Mouse (Mus musculus) T-helper 1 cell (primary cell): ENCODE measurements around the gene Plcd1.

Source experiments
- in situ Hi-C: fragments of 300-600 bp; cut with MboI, MseI; formaldehyde crosslinking; loops from one replicate; pipeline ENCODE4 v1.15.1; 2025; ENCODE audit warnings: high pct_unique_total_duplicates

The Plcd1 gene

GRCm38 (mm10) chr9:119055336-119055735 is 38.0 kb downstream of the Plcd1 start:
- in situ Hi-C loops, result loop anchor here (10.0 kb wide), 1 partner anchor 991 kb away; no protein-coding TSS in a partner anchor

- in situ Hi-C loops, result loop anchor here (10.0 kb wide), 1 partner anchor 989 kb away; no protein-coding TSS in a partner anchor
Measured at GRCm38 (mm10) chr9:119053964-119054576, 39.2 kb downstream of the Plcd1 start.

DNA sequence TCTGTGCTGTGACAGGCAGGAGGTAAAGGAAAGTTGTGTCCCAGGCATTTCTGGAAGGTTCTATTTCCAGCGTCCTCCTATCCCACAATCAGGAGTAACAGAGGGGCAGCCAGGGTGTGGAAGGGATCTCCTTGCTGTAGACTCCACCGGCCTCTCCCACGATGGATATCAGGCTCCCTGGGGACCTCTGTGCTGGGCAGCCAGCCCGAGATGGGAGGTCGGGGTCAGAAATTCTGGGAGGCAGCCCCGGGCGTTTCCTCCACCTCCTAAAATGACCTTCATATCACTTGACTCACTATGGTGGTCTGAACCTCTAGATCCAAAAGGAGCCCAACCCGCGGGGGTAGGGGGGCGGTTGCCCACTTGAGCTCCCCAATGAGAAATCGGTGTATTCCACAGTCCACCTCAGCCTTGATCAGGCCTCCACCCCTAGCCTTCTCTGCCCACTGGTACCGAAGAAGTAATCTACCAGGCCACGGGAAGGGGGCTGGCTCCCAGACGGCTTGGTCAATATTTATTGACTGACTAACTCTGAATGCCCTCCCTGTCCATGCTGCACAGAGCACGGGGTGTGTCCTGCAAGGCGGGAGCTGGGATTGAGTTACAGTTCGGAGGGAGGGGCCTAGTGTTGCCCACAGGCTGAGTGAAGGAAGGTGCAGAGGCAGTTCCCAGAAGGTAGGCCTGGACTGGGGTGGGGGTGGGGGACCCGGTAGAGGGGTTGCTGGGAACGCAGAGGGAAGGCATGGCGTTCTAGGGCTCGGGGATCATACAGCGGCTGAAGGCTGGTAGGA is 41.0 kb downstream of the Plcd1 start, which contains the start of gene Vill:
Vill (plus strand) TSS at position 625 of the 791 bp plus-strand sequence.
- in situ Hi-C loops, result loop anchor here (10.0 kb wide), 1 partner anchor 988 kb away; no protein-coding TSS in a partner anchor

DNA sequence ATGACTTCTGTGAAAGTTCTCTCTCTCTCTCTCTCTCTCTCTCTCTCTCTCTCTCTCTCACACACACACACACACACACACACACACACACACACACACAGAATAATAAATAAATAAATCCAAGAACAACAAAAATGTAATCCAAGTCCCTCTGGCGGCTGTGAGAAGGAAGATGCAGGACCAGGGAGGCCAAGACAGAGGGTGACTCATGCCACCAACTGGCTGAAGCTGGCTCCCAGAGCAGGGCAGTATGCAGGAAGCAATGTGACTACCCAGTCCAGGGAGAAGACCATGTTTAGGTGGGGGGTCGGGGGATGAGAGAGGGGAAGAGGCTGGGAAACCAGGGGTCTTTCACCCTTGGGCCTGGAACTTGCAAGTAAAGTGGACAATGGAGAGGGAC is 42.1 kb downstream of the Plcd1 start:
- in situ Hi-C loops, result loop anchor here (10.0 kb wide), 1 partner anchor 986 kb away; no protein-coding TSS in a partner anchor

DNA sequence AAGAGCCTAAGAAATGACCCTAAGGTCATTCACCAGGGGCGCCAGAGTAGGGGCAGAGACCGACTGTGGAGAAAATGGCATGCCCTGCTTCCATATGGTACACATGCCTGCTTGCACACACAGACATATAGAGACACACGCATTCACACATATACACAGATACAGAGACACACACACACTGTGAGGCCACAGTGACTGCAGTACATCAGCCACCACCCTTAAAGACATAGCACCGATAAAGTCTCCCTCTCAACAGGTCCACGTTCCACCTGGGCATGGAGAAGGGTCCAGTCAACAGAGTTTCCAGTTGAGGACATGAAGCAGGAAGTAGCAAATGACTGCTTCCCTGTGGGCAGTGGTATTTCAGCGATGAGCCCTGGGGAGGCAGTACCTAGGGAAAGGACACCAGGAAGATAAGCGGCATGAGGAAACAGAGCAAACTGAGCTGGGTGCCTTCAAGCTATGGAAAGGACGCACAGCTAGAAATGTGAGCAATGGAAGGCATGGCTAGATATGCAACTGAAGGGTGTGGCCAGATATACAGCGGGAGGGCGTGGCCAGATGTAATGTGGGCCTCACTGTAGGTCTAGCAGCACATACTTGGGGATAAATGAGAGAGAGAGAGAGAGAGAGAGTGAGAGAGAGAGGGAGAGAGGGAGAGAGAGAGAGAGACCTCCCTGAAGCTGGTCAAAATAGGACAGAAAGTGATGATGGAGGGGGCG is 45.0 kb downstream of the Plcd1 start:
- in situ Hi-C loops, result no loop called here

DNA sequence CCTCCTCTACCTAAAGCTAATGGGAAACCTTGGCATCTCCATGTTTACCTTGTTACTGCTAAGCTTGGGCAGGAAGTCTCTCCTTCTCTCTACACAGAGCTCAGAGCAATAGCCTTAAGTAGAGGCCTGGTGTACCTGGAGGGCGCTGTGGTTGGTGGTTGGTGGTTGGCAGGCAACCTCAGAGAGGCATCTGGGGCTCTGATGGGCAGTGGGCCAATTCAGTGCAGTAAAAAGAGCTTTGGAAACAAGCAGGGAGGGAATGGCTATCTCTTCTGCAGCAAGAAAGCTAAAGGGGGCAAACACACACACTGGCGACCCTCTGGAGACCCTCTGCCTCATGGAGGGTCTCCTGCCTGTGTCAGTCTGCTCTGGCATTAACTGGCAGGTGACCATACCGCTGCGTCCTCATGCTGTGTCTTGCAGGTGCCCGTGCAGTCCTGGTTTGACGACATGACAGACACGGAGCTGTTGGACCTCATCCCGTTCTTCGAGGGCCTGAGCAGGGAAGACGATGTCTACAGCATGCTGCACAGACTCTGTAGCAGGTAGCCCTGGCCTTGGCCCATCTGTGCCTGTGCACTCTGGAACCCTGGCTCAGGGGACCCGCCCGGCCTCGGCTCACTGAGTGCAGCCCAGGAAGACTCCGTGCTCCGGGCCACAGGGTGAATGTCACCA is 53.1 kb downstream of the Plcd1 start:
- in situ Hi-C loops, result no loop called here

GRCm38 (mm10) chr9:119038574-119038973 is 54.7 kb downstream of the Plcd1 start:
- in situ Hi-C loops, result loop anchor here (10.0 kb wide), 1 partner anchor 124 kb away; no protein-coding TSS in a partner anchor

DNA sequence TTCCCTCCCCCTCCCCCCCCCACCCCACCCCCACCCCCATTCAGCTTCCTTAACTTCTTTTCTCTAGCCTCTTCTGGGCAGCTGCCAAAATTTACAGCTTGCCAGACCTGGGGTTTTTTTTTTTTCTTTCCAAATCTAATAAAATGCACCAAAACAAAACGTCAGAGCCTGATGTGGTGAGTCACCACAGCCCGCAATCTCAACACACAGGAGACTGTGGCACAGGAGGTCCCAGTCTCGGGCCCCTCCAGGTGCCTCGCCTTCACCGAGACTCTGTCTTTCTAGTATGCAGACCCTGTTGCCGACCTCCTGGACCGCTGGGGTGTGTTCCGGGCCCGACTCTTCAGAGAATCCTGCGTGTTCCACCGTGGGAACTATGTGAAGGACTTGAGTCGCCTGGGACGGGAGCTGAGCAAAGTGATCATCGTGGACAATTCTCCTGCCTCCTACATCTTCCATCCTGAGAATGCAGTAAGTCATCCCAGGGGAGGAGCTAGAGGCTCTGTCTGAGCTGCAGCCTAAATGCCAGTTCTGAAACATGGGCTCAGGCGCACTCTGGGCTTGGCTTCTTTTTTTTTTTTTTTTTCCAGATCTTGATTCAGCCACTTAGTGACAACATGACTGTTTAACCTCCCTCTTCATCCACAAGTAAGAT is 56.1 kb downstream of the Plcd1 start:
- in situ Hi-C loops, result loop anchor here (10.0 kb wide), 1 partner anchor 122 kb away; no protein-coding TSS in a partner anchor

GRCm38 (mm10) chr9:119035836-119036235 is 57.5 kb downstream of the Plcd1 start:
- in situ Hi-C loops, result loop anchor here (10.0 kb wide), 1 partner anchor 121 kb away; no protein-coding TSS in a partner anchor

GRCm38 (mm10) chr9:119034676-119035665 is 58.3 kb downstream of the Plcd1 start:
- in situ Hi-C loops, result loop anchor here (10.0 kb wide), 1 partner anchor 120 kb away; no protein-coding TSS in a partner anchor

DNA sequence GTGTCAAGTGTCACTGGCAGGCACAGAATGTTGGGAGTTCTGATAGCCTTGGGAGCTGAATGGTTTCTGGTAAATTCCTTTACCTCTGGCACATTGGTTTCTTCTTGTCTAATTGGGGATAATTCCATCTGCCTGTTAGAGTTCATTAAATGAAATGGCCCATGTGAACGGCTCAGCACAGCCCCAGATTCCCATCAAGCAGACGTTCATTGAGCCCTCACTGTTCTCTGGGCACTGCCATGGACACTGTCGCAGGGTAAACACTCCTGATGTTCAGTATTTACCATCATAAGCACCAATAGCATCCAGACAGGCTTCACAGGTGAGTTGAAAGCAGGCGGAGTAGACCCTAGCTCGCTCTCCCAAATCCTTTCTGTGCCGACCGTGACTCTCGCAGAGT is 59.2 kb downstream of the Plcd1 start:
- in situ Hi-C loops, result loop anchor here (10.0 kb wide), 1 partner anchor 119 kb away; no protein-coding TSS in a partner anchor

- in situ Hi-C loops, result loop anchor here (10.0 kb wide), 1 partner anchor 119 kb away; no protein-coding TSS in a partner anchor
Measured at GRCm38 (mm10) chr9:119033111-119033921, 60.0 kb downstream of the Plcd1 start.

DNA sequence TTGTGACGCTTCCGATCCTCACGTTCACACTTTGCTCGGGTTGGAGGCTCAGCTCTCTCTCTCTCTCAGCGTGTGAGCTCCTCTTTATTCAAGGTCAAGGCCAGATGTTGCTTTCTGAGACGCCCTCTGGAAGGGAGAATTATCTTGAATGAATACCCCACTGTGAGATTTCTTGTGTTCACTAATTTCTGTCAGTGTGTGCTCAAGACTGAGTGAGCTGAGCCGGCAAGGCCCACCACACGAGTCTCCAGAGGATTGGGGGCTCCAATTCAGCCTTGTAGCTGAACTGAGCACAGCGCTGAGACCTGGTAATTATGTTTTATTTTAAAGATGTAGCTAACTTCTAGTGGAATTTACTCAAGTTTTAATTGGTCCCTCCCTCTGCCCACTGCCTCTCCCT is 60.8 kb downstream of the Plcd1 start:
- in situ Hi-C loops, result loop anchor here (10.0 kb wide), 1 partner anchor 118 kb away; no protein-coding TSS in a partner anchor

DNA sequence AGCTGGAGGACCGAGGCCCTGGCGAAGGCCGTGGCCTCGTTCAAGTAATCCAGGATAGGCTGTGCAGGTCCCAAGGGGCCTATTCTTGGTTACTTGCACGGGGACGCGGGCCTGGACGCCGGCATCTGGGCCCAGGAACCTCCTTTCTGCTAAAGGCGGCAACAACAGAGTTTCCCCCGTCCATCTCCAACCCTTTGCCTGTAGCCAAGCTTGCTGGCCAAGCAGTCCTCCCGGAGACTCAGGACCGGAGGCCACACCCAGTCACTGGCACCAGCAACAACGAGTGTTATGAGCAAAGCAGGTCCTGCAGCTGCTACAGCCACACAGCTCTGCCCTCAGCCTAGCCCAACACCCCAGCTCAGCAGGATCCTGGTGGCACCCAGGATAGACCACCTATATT is 61.5 kb downstream of the Plcd1 start:
- in situ Hi-C loops, result loop anchor here (10.0 kb wide), 1 partner anchor 117 kb away; no protein-coding TSS in a partner anchor

DNA sequence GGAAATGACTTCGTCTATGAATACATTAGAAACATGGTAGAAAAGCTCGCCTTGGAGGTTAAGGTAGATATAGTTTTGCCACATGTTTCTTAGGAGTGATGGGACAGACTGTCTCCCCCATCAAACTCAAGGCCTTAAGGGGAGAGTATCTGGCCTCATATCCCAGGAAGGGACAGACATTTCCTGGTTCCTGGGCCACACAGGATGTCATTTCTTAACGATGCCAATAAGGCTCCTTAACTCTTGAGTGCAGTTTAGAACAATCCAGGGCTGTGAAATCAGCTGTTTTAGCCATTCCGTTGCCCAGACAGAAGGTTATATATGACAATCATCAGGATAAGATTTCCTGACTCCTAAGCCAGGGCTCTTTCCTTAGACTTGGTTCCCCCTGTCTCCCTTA is 62.3 kb downstream of the Plcd1 start:
- in situ Hi-C loops, result loop anchor here (10.0 kb wide), 1 partner anchor 116 kb away; no protein-coding TSS in a partner anchor

DNA sequence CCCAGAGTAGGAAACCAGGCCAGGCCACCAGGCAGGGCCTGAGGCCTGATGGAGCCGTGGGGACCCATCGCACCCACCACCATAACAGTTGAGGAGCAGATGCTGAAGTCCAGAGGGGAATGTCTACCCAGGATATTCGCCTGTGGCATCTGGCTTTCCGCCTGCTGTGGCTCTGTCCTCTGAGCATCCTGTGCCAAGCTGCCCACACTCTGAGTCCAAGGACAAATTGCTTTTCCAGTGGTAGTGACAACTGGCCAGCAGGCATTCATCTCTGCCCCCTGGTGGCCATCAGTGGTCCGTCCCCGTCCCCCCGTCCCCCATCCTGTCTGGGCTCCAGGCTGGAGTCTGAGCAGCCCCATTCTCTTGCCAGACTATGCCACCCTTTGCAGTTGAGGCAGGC is 63.7 kb downstream of the Plcd1 start:
- in situ Hi-C loops, result no loop called here

DNA sequence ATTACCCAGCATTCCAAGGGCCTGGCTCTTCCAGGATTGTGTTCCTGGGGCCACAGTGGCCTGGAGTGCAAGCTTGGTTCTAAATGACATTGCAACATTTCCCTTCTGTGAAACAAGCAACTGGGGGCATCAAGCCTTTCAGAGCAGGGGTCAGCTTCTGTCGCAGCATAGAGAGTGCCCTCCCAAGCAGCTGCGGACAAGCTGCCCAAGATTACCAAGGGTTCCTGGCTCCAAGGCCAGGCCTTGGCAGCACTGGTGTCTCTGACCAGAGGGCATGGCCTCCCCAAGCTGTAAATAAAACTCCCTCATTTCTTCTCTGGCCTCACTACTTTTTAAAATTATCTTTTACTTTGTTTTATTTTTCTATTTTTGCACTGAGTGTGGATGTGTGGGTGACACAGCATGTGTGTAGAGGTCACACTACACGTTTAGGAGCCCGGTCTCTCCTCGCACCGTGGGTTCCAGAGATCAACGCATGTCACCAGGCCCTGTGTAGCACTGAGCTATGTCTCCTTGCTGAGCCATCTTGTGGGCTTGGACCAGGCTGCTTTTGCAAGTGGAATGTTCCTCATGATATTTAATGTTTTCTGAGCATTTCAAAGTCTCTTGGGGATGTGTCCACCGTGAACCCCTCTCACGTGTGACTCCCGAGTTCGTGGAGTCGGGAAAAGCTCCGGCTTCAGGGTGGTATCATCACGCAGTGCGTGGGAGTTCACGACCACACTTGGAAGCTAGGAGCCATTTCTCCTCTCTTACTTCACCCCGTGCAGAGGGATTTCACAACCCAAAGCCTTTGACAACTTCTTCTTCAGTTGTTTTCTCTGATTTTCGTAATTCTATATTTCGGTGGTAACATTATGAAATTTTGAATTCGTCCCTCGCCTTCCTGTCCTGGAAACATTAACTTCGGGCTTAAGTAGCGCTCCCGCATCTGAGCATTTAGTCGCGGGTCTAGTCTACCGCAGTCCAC is 64.8 kb downstream of the Plcd1 start:
- in situ Hi-C loops, result no loop called here
